Mouse (Mus musculus): ENCODE results near the gene Tipin.

Gene Tipin

GRCm38 (mm10) chr9:64343656-64344055 is 62.3 kb downstream of the Tipin start:
- no peak for DNase-seq (ENCODE audit: low spot score)

- no peak for DNase-seq (ENCODE audit: low spot score)
These were observed 64.5 kb downstream of the Tipin start for GRCm38 (mm10) chr9:64345931-64346330.

DNA sequence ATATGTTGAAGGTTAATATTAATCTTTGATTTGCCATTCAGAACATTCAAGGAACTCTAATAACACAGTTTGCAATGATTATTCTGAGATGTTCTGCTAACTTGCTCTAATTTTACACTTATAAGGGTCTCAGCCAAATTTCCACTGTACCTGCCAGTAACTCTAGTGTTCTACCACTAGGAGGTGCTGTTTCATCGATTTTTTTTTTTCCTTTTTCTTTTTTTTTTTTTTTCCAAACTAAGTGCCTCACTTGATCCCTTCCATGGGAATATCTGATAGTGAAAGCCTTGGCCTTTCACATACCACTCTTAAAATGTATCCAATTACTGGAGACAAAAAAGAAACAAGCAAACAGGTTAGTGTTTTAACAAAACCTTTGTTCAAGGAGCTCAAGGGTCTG is 66.0 kb downstream of the Tipin start:
- DNase-seq (ENCODE audit: low spot score): no peak

- DNase-seq (ENCODE audit: low spot score): no peak
These were observed 68.1 kb downstream of the Tipin start for GRCm38 (mm10) chr9:64349490-64349889.

DNA sequence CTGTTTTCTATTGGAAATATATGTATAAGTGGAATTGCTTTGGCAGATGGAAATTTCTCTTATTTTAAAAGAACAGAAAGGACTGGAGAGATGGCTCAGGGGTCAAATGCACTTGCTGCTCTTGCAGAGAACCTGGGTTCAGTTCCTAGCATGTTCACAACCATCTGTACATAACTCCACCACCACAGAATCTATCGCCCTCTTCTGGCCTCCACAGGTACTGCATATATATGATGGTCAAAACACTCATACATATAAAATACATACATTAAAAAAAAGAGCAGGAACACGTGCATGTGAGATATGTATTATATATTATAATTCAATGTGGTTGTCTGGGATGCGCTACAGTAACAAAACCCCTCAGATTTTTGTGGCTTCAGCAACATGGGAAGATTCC is 69.8 kb downstream of the Tipin start:
- no peak for DNase-seq (ENCODE audit: low spot score)
